Mouse (Mus musculus) intestine, postnatal 0 days (tissue): ENCODE results near the gene Usp5. TPM values are rescaled to one million over a fixed set of nuclear protein-coding genes. Genes with fewer than 3 reads are reported as not detected.
A peak's percentile ranks its signal among the peaks of the same experiment; 100 is the strongest.
"Not testable (repeated sequence)": the region's sequence is repeated elsewhere in the genome, so short reads cannot be mapped to it uniquely, and the experiment has no call there.

Experiments
- ATAC-seq: fragments of 200-750 bp; cut with Nextera tagmentation; 2 replicates; pipeline ENCODE4 v1.8.0; 2017; ENCODE audit warnings: mild to moderate bottlenecking, moderate TSS enrichment, moderate library complexity
- H3K27ac ChIP-seq: fragments of 300-500 bp; sonication (generic); 2 replicates; pipeline ENCODE4 v1.5.1; 2014; ENCODE audit warnings: mild to moderate bottlenecking, low read depth, low read length, moderate library complexity
- H3K27me3 ChIP-seq: fragments of 300-500 bp; sonication (generic); replicated peaks from 2 replicates; pipeline ENCODE4 v1.6.1; 2014; ENCODE audit warnings: low read length, mixed read lengths; ENCODE audit not compliant: control insufficient read depth, insufficient read depth
- H3K36me3 ChIP-seq: fragments of 300-500 bp; sonication (generic); 2 replicates; pipeline ENCODE4 v1.6.1; 2014; ENCODE audit warnings: mild to moderate bottlenecking, moderate library complexity; ENCODE audit not compliant: control insufficient read depth, insufficient read depth
- H3K4me1 ChIP-seq: fragments of 300-500 bp; sonication (generic); replicated peaks from 2 replicates; pipeline ENCODE4 v1.6.1; 2014; ENCODE audit warnings: antibody characterized with exemption, low read length, mixed read lengths; ENCODE audit not compliant: control insufficient read depth, insufficient read depth
- H3K4me2 ChIP-seq: fragments of 300-500 bp; sonication (generic); replicated peaks from 2 replicates; pipeline ENCODE4 v1.6.1; 2014; ENCODE audit warnings: low read depth, mild to moderate bottlenecking, moderate library complexity
- H3K4me3 ChIP-seq: fragments of 300-500 bp; sonication (generic); 2 replicates; pipeline ENCODE4 v1.5.1; 2014; ENCODE audit warnings: low read depth, low read length
- H3K9ac ChIP-seq: fragments of 300-500 bp; sonication (generic); 2 replicates; pipeline ENCODE4 v1.6.1; 2014; ENCODE audit warnings: mild to moderate bottlenecking, low read depth, low read length
- H3K9me3 ChIP-seq: fragments of 300-500 bp; sonication (generic); 2 replicates; pipeline ENCODE4 v1.6.1; 2016; ENCODE audit warnings: mixed run types; ENCODE audit not compliant: control insufficient read depth
- CTCF ChIP-seq: sonication (generic); IDR thresholded peaks from 2 replicates; pipeline ENCODE4 v1.5.1; 2016; ENCODE audit warnings: low read depth, mild to moderate bottlenecking, control low read depth, antibody characterized with exemption, moderate library complexity
- WGBS: fragments of 180-500 bp; shearing (Covaris S2); extraction: QIAGEN DNeasy Blood & Tissue Kit; methylation state at CpG from one replicate; pipeline ENCODE4 v1.1.7; 2014; 5-methylcytosine and 5-hydroxymethylcytosine counted together
- polyA plus RNA-seq: library from polyadenylated mRNA; unstranded; fragments of >200 nt; fragmentation: Nextera tagmentation; extraction: Ambion mirVana; gene quantifications from 2 replicates; pipeline ENCODE4 v1.2.1, GENCODE M21; 2015

Gene Usp5
- polyA plus RNA-seq, 1 experiment from 2014 or later: 44.8 TPM

- H3K4me2 ChIP-seq: peak overlapping the region; percentile 78
Measured at GRCm38 (mm10) chr6:124806446-124807140, 22.7 kb downstream of the Usp5 start.

GRCm38 (mm10) chr6:124805341-124806321 is 23.7 kb downstream of the Usp5 start:
- ATAC-seq: peak; percentile 71
- TF ChIP-seq CTCF: peak; percentile 70
- peak overlapping the region; percentile 45 for H3K4me3 ChIP-seq

More at GRCm38 (mm10) chr6:124806446-124807140, 22.7 kb downstream of the Usp5 start:
- ATAC-seq: no peak
- Histone ChIP-seq H3K36me3 (peaks cover 19% of the 10 kb centered on the region; the same call in 1 of the 2 replicates), H3K9me3 (no peaks in the 10 kb centered on the region), H3K9ac (peak overlapping the region; percentile 23; the same call in 1 of the 2 replicates), H3K27me3 (no peaks in the 10 kb centered on the region), H3K4me3 (0 out of 2 replicates have a peak overlapping the region, but pooled peaks have one; percentile 45), H3K27ac (peak overlapping the region; percentile 83), H3K4me1 (peaks cover 9% of the 10 kb centered on the region; the same call in 1 of the 2 replicates)
- WGBS: 74% methylated on average over 7 of the region's 7 CpGs
- TF ChIP-seq CTCF: no peak

DNA sequence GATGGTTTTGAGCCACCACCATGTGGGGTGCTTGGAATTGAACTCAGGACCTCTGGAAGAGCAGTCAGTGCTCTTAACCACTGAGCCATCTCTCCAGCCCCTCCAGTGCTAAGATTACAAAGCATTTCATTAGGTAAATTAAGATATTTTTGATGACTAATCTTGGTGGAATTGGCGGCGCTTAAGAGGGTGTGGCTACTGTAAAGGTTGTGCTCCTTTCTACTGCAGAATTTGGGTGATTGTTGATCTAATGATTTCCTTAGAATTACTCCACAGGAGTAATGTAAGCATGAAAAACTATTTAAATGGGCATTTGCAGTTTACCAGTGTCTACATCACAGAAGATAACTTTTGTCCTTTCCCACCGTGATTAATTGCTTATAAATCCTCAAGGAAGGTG is 24.9 kb downstream of the Usp5 start:
- no peak overlapping the region for H3K27ac ChIP-seq

More at GRCm38 (mm10) chr6:124805341-124806321, 23.7 kb downstream of the Usp5 start:
- 0 out of 2 replicates have a peak overlapping the region, but pooled peaks have one; percentile 38 for H3K9ac ChIP-seq
- peak overlapping the region; percentile 78 for H3K4me2 ChIP-seq
- H3K9me3 ChIP-seq: no peaks in the 10 kb centered on the region
- H3K4me1 ChIP-seq: peaks cover 9% of the 10 kb centered on the region; the same call in 1 of the 2 replicates
- H3K27me3 ChIP-seq: no peaks in the 10 kb centered on the region
- 1% methylated on average over 34 of the region's 34 CpGs for WGBS
- peak overlapping the region; percentile 83 for H3K27ac ChIP-seq
- H3K36me3 ChIP-seq: 0 out of 2 replicates have a peak, but pooled peaks cover 9% of the 10 kb centered on the region

GRCm38 (mm10) chr6:124803691-124804090 is 25.6 kb downstream of the Usp5 start:
- not testable (repeated sequence) for H3K4me2 ChIP-seq, ATAC-seq, H3K9me3 ChIP-seq, H3K4me3 ChIP-seq, H3K9ac ChIP-seq, H3K4me1 ChIP-seq, H3K36me3 ChIP-seq, H3K27ac ChIP-seq, H3K27me3 ChIP-seq
- WGBS: 97% methylated on average over 4 of the region's 4 CpGs

More for the DNA sequence above, 24.9 kb downstream of the Usp5 start:
- no peak for TF ChIP-seq CTCF
- no peak for ATAC-seq
- Histone ChIP-seq H3K27me3 (no peaks in the 10 kb centered on the region), H3K4me1 (peaks cover 4% of the 10 kb centered on the region; the same call in 1 of the 2 replicates), H3K36me3 (no peaks in the 10 kb centered on the region), H3K4me2 (no peak overlapping the region), H3K9ac (no peak overlapping the region), H3K4me3 (no peak overlapping the region), H3K9me3 (no peaks in the 10 kb centered on the region)
- WGBS: 74% methylated on average over 3 of the region's 3 CpGs

- 74% methylated on average over 3 of the region's 3 CpGs for WGBS
- H3K4me1 ChIP-seq: peaks cover 4% of the 10 kb centered on the region; the same call in 1 of the 2 replicates
- H3K4me2 ChIP-seq: no peak overlapping the region
- H3K36me3 ChIP-seq: no peaks in the 10 kb centered on the region
- no peak for ATAC-seq
- H3K27ac ChIP-seq: no peak overlapping the region
- H3K4me3 ChIP-seq: no peak overlapping the region
- no peaks in the 10 kb centered on the region for H3K27me3 ChIP-seq
- no peaks in the 10 kb centered on the region for H3K9me3 ChIP-seq
- TF ChIP-seq CTCF: no peak
- H3K9ac ChIP-seq: no peak overlapping the region
Measured at GRCm38 (mm10) chr6:124803061-124803460, 26.2 kb downstream of the Usp5 start.

GRCm38 (mm10) chr6:124802400-124802799 is 26.9 kb downstream of the Usp5 start:
- not testable (repeated sequence) for H3K9ac ChIP-seq, H3K27me3 ChIP-seq, H3K9me3 ChIP-seq, H3K27ac ChIP-seq, H3K4me3 ChIP-seq, H3K36me3 ChIP-seq, H3K4me1 ChIP-seq
- ATAC-seq: 0 out of 2 replicates have a peak, but pooled peaks have one; percentile 23
- peak overlapping the region; percentile 37 for H3K4me2 ChIP-seq
- WGBS: 16% methylated on average over 4 of the region's 9 CpGs
